Mouse (Mus musculus) forebrain, embryonic 16.5 days (tissue): ENCODE data around the gene Sestd1. TPM values are rescaled to one million over a fixed set of nuclear protein-coding genes. Genes with fewer than 3 reads are reported as not detected.

Source experiments
- ATAC-seq: fragments of 200-750 bp; cut with Nextera tagmentation; 2 replicates; pipeline ENCODE4 v1.8.0; 2017; ENCODE audit warnings: mild to moderate bottlenecking, moderate library complexity
- H3K27ac ChIP-seq: fragments of 300-500 bp; sonication (generic); 2 replicates; pipeline ENCODE4 v1.5.1; 2014; ENCODE audit warnings: low read length, control low read depth
- H3K27me3 ChIP-seq: fragments of 300-500 bp; sonication (generic); replicated peaks from 2 replicates; pipeline ENCODE4 v1.6.1; 2014; ENCODE audit warnings: low read length; ENCODE audit not compliant: control insufficient read depth, insufficient read depth
- H3K36me3 ChIP-seq: fragments of 300-500 bp; sonication (generic); 2 replicates; pipeline ENCODE4 v1.6.1; 2014; ENCODE audit not compliant: control insufficient read depth, insufficient read depth
- H3K4me1 ChIP-seq: fragments of 300-500 bp; sonication (generic); replicated peaks from 2 replicates; pipeline ENCODE4 v1.6.1; 2014; ENCODE audit warnings: low read length; ENCODE audit not compliant: control insufficient read depth, insufficient read depth
- H3K4me2 ChIP-seq: fragments of 300-500 bp; sonication (generic); 2 replicates; pipeline ENCODE4 v1.6.1; 2014; ENCODE audit warnings: mild to moderate bottlenecking, low read length, control low read depth
- H3K4me3 ChIP-seq: fragments of 300-500 bp; sonication (generic); replicated peaks from 2 replicates; pipeline ENCODE4 v1.5.1; 2014; ENCODE audit warnings: mild to moderate bottlenecking, low read length, control low read depth
- H3K9ac ChIP-seq: fragments of 300-500 bp; sonication (generic); replicated peaks from 2 replicates; pipeline ENCODE4 v1.6.1; 2014; ENCODE audit warnings: low read depth, low read length, control low read depth
- H3K9me3 ChIP-seq: fragments of 300-500 bp; sonication (generic); 2 replicates; pipeline ENCODE4 v1.6.1; 2016; ENCODE audit warnings: low read length; ENCODE audit not compliant: control insufficient read depth
- WGBS: fragments of 180-500 bp; shearing (Covaris S2); extraction: QIAGEN DNeasy Blood & Tissue Kit; methylation state at CpG from one replicate; pipeline ENCODE4 v1.1.7; 2014; 5-methylcytosine and 5-hydroxymethylcytosine counted together
- polyA plus RNA-seq: library from polyadenylated mRNA; unstranded; fragments of >200 nt; fragmentation: Nextera tagmentation; extraction: Ambion mirVana; gene quantifications from 2 replicates; pipeline ENCODE4 v1.2.1, GENCODE M21; 2015

The Sestd1 gene
- polyA plus RNA-seq, 1 experiment from 2014 or later, result 38.4 TPM

DNA sequence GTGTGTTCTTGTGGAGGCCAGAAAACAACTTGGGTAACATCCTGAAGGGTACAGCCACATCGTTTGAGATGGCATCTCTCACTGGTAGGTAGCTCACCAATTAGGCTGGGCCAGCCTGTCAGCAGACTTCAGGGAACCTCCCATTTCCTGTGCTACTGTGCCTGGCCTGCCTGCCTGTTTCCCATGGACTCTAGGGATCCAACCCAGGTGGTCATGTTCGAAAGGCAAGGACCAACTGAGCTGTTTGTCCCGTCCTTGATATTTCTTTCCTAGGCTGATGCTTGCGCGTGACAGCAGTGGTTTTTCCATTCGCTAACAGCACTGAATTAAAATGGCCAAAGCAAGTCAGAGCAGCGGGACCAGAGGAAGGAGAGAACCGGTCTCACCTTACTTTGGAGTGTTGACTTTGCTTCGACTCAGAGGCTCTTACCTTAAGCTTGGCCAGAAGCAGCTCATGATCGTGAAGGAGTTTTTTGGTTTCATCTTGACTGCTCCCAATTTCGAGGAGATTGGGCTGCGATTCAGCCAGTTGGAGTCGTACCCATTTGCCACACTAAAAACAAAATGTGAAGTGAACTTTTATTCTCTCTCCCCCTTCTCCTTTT is 112.2 kb downstream of the Sestd1 start:
- Histone ChIP-seq H3K27me3 (no peaks in the 10 kb centered on the region), H3K36me3 (no peaks in the 10 kb centered on the region), H3K4me2 (no peak overlapping the region), H3K4me3 (no peak overlapping the region), H3K9ac (no peak overlapping the region), H3K27ac (no peak overlapping the region), H3K4me1 (peaks cover 13% of the 10 kb centered on the region), H3K9me3 (no peaks in the 10 kb centered on the region)
- 88% methylated on average over 13 of the region's 13 CpGs for WGBS
- ATAC-seq, result no peak

DNA sequence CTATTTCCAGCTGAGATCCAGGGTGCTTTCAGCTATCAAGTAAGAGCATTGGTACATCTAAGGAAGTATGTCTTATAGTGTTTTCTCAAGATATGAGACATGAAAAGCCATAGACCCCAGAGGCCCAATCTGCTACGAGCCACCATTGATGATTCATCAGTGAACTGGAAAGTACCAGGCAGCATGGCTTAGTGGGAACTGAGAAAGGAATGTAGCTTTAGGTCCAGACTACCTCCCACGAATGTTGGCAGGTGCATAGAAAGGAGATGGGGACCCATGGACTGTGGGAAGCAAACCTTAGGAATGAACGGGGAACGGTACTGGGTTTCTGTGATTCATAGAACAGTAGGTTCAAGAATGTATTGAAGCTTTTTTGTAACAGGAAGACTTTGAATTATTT is 114.0 kb downstream of the Sestd1 start:
- Histone ChIP-seq H3K27ac (no peak overlapping the region), H3K4me2 (no peak overlapping the region), H3K27me3 (no peaks in the 10 kb centered on the region), H3K36me3 (no peaks in the 10 kb centered on the region), H3K9ac (no peak overlapping the region), H3K4me1 (peaks cover 7% of the 10 kb centered on the region), H3K9me3 (no peaks in the 10 kb centered on the region), H3K4me3 (no peak overlapping the region)
- 80% methylated on average over 4 of the region's 4 CpGs for WGBS
- no peak for ATAC-seq

GRCm38 (mm10) chr2:77164662-77165061 is 115.7 kb downstream of the Sestd1 start:
- Histone ChIP-seq H3K27me3 (no peaks in the 10 kb centered on the region), H3K27ac (no peak overlapping the region), H3K4me1 (no peaks in the 10 kb centered on the region), H3K9ac (no peak overlapping the region), H3K9me3 (no peaks in the 10 kb centered on the region), H3K4me2 (no peak overlapping the region), H3K4me3 (no peak overlapping the region), H3K36me3 (no peaks in the 10 kb centered on the region)
- no peak for ATAC-seq
- 86% methylated on average over 3 of the region's 3 CpGs for WGBS

DNA sequence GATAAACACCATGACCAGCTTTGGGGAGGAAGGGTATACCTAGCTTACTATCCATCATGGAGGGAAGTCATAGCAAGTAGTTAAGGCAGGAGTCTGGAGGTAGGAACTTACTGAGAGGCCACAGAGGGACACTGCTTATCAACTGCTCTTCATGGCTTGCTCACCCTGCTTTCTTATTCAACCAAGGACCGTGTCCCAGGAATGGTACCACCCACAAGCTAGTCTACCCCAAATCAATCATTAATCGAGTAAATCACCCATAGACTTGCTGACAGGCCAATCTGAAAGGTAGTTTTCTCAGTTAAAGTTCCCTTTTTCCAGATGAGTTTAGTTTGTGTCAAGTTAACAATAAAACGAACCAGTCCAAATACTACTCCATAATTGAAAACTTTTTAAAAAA is 117.0 kb downstream of the Sestd1 start:
- WGBS, result 93% methylated on average over 3 of the region's 3 CpGs
- no peaks in the 10 kb centered on the region for H3K4me1 ChIP-seq
- H3K27ac ChIP-seq, result no peak overlapping the region
- no peaks in the 10 kb centered on the region for H3K36me3 ChIP-seq
- H3K9ac ChIP-seq, result no peak overlapping the region
- no peaks in the 10 kb centered on the region for H3K9me3 ChIP-seq
- no peak overlapping the region for H3K4me3 ChIP-seq
- ATAC-seq, result no peak
- H3K4me2 ChIP-seq, result no peak overlapping the region
- H3K27me3 ChIP-seq, result no peaks in the 10 kb centered on the region

- Histone ChIP-seq H3K27ac (no peak overlapping the region), H3K4me1 (no peaks in the 10 kb centered on the region), H3K4me3 (no peak overlapping the region), H3K27me3 (no peaks in the 10 kb centered on the region), H3K36me3 (no peaks in the 10 kb centered on the region), H3K9me3 (no peaks in the 10 kb centered on the region), H3K4me2 (no peak overlapping the region), H3K9ac (no peak overlapping the region)
- 80% methylated on average over 3 of the region's 3 CpGs for WGBS
- ATAC-seq, result no peak
These were observed 118.3 kb downstream of the Sestd1 start for GRCm38 (mm10) chr2:77162135-77162534.

- Histone ChIP-seq H3K9me3 (0 out of 2 replicates have a peak, but pooled peaks cover 2% of the 10 kb centered on the region), H3K27ac (no peak overlapping the region), H3K4me3 (no peak overlapping the region), H3K4me2 (no peak overlapping the region), H3K36me3 (no peaks in the 10 kb centered on the region), H3K27me3 (no peaks in the 10 kb centered on the region), H3K9ac (no peak overlapping the region), H3K4me1 (no peaks in the 10 kb centered on the region)
- no peak for ATAC-seq
- 96% methylated on average over 4 of the region's 4 CpGs for WGBS
These were observed 122.8 kb downstream of the Sestd1 start for GRCm38 (mm10) chr2:77157546-77157945.

DNA sequence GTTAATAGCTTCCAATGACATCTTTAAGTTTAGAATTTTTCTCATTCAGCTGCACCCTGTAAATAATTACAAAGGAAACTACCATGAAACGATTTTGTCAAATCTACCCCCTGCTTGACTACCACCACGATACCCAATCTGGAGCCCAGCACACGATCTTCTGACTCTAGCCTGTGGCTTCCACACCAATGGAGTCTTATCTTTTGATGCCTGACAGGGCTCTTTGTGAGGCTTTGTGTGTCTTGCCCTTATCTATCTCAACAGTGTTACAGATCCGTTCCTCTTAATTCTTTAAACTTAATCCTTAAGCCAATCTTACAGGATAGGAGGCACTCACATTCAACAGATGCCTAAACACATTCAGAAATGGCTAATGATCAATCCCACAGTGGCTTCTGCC is 126.3 kb downstream of the Sestd1 start:
- 64% methylated on average over 4 of the region's 4 CpGs for WGBS

GRCm38 (mm10) chr2:77151255-77151654 is 129.1 kb downstream of the Sestd1 start:
- 95% methylated on average over 8 of the region's 8 CpGs for WGBS
- H3K36me3 ChIP-seq, result no peaks in the 10 kb centered on the region
- no peak overlapping the region for H3K4me2 ChIP-seq
- no peaks in the 10 kb centered on the region for H3K27me3 ChIP-seq
- H3K4me3 ChIP-seq, result no peak overlapping the region
- H3K9ac ChIP-seq, result no peak overlapping the region
- H3K4me1 ChIP-seq, result peaks cover 13% of the 10 kb centered on the region
- no peak for ATAC-seq
- H3K27ac ChIP-seq, result no peak overlapping the region
- 0 out of 2 replicates have a peak, but pooled peaks cover 2% of the 10 kb centered on the region for H3K9me3 ChIP-seq

More for the DNA sequence above, 126.3 kb downstream of the Sestd1 start:
- H3K4me1 ChIP-seq, result peaks cover 7% of the 10 kb centered on the region
- no peak overlapping the region for H3K4me2 ChIP-seq
- H3K9me3 ChIP-seq, result 0 out of 2 replicates have a peak, but pooled peaks cover 2% of the 10 kb centered on the region
- no peak for ATAC-seq
- H3K9ac ChIP-seq, result no peak overlapping the region
- H3K27me3 ChIP-seq, result no peaks in the 10 kb centered on the region
- H3K36me3 ChIP-seq, result no peaks in the 10 kb centered on the region
- H3K27ac ChIP-seq, result no peak overlapping the region
- no peak overlapping the region for H3K4me3 ChIP-seq

GRCm38 (mm10) chr2:77149576-77149975 is 130.8 kb downstream of the Sestd1 start:
- no peak overlapping the region for H3K27ac ChIP-seq
- peak; percentile 21; the same call in 1 of the 2 replicates for ATAC-seq
- no peaks in the 10 kb centered on the region for H3K36me3 ChIP-seq
- no peak overlapping the region for H3K9ac ChIP-seq
- 0 out of 2 replicates have a peak, but pooled peaks cover 2% of the 10 kb centered on the region for H3K9me3 ChIP-seq
- no peak overlapping the region for H3K4me2 ChIP-seq
- peaks cover 13% of the 10 kb centered on the region for H3K4me1 ChIP-seq
- H3K27me3 ChIP-seq, result no peaks in the 10 kb centered on the region
- no peak overlapping the region for H3K4me3 ChIP-seq
- WGBS, result 27% methylated on average over 2 of the region's 2 CpGs

GRCm38 (mm10) chr2:77148215-77148614 is 132.2 kb downstream of the Sestd1 start:
- H3K4me1 ChIP-seq, result peaks cover 15% of the 10 kb centered on the region
- ATAC-seq, result peak; percentile 89
- H3K36me3 ChIP-seq, result no peaks in the 10 kb centered on the region
- no peak overlapping the region for H3K9ac ChIP-seq
- H3K27ac ChIP-seq, result peak overlapping the region; percentile 37; the same call in 1 of the 2 replicates
- H3K9me3 ChIP-seq, result 0 out of 2 replicates have a peak, but pooled peaks cover 2% of the 10 kb centered on the region
- no peaks in the 10 kb centered on the region for H3K27me3 ChIP-seq
- 25% methylated on average over 4 of the region's 4 CpGs for WGBS
- H3K4me2 ChIP-seq, result no peak overlapping the region
- H3K4me3 ChIP-seq, result no peak overlapping the region
